Mouse (Mus musculus): ENCODE measurements around the gene Lmln. TPM values are rescaled to one million over a fixed set of nuclear protein-coding genes. Genes with fewer than 3 reads are reported as not detected.

The Lmln gene
- 2.7 and 4.0 TPM in 2 replicates for polyA plus RNA-seq (2015; fragmentation: Nextera tagmentation; extraction: Ambion mirVana)

DNA sequence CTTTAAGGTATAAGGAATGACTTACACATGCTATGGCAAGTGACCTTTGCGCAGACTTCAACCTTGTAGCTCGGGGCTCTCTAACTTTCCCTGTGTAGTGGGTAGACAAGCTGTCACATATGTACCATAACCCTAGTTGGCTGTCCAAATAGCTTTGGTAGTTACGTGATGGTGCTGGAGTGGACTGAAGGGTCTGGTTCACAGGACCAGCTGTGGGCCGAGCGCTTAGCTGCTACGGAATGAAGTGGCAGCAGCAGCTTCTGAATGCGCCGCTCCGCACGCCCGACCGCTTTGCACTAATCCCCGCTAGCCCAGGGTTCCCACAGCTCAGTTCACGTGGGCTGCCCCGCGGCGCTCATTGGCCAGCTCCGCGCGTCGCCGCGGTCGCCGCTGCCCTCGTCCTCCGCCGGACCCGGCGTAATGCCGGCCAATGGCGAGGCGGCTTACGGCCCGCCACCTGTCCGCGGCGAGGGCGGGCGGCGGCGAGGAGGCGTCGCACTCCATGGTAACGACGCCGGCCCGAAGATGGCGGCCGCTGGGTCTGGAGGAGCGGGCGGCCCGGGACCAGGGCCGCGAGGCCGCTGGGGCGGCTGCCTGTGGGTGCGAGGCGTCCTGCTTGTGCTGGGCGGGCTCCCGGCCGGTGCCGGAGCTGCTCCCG, at the start of gene Lmln:
Lmln (plus strand) TSS at position 498 of the 658 bp plus-strand sequence.
- Histone ChIP-seq H3K4me2 (ENCODE audit: low read depth, low read length) (peak within 1 kb of the TSS; percentile 89), H3K36me3 (ENCODE audit: control insufficient read depth, insufficient read depth, low read length) (peaks cover 22% of the 10 kb centered on the region), H3K27me3 (ENCODE audit: control insufficient read depth, insufficient read depth, low read depth, low read length) (no peaks in the 10 kb centered on the region), H3K4me1 (replicated peaks; ENCODE audit: control insufficient read depth, insufficient read depth, low read length) (peaks cover 20% of the 10 kb centered on the region), H3K27ac (ENCODE audit: low read length) (peak within 1 kb of the TSS; percentile 85), H3K9me3 (ENCODE audit: control insufficient read depth, low read length) (no peaks in the 10 kb centered on the region), H3K4me3 (ENCODE audit: low read length) (peak within 1 kb of the TSS; percentile 81), H3K9ac (ENCODE audit: low read length) (peak within 1 kb of the TSS; percentile 76)
- under 1% methylated on average over 56 of the region's 64 CpGs for WGBS
- ATAC-seq (ENCODE audit: low read depth) = peak; percentile 98

GRCm38 (mm10) chr16:33013801-33014200, 48.5 kb upstream of the Lmln start:
- no peaks in the 10 kb centered on the region for H3K27me3 ChIP-seq (ENCODE audit: control insufficient read depth, insufficient read depth, low read depth, low read length)
- ATAC-seq (ENCODE audit: low read depth) = no peak
- no peak overlapping the region for H3K9ac ChIP-seq (ENCODE audit: low read length)
- H3K4me3 ChIP-seq (ENCODE audit: low read length) = no peak overlapping the region
- 88% methylated on average over 5 of the region's 5 CpGs for WGBS
- no peaks in the 10 kb centered on the region for H3K9me3 ChIP-seq (ENCODE audit: control insufficient read depth, low read length)
- no peak overlapping the region for H3K27ac ChIP-seq (ENCODE audit: low read length)
- peaks cover 15% of the 10 kb centered on the region for H3K4me1 ChIP-seq (replicated peaks; ENCODE audit: control insufficient read depth, insufficient read depth, low read length)
- peaks cover 20% of the 10 kb centered on the region for H3K36me3 ChIP-seq (ENCODE audit: control insufficient read depth, insufficient read depth, low read length)
- no peak overlapping the region for H3K4me2 ChIP-seq (ENCODE audit: low read depth, low read length)

DNA sequence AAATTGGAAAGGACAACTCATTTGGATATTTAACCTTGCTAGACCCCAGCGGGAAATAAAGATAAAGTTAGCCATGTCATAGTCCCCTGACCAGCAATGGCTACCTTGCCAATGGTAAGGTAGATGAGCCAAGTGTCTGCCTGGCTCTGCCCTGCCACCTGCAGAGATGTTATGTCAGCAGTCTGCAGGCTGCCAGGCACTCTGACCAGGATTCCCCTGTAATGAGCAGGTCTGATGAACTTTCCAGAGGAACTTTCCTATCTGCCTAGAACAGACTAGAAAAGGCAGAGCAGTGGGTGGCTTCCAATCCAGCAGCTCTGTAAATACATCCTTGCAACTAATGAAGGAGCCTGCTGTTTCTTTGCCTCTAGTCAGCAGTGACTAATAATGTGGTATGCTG, 47.4 kb upstream of the Lmln start:
- Histone ChIP-seq H3K4me1 (replicated peaks; ENCODE audit: control insufficient read depth, insufficient read depth, low read length) (peaks cover 15% of the 10 kb centered on the region), H3K27me3 (ENCODE audit: control insufficient read depth, insufficient read depth, low read depth, low read length) (no peaks in the 10 kb centered on the region), H3K4me2 (ENCODE audit: low read depth, low read length) (no peak overlapping the region), H3K9me3 (ENCODE audit: control insufficient read depth, low read length) (no peaks in the 10 kb centered on the region), H3K36me3 (ENCODE audit: control insufficient read depth, insufficient read depth, low read length) (peaks cover 10% of the 10 kb centered on the region), H3K4me3 (ENCODE audit: low read length) (no peak overlapping the region), H3K9ac (ENCODE audit: low read length) (no peak overlapping the region), H3K27ac (ENCODE audit: low read length) (peak overlapping the region; percentile 28)
- WGBS = 89% methylated on average over 1 of the region's 1 CpGs
- peak; percentile 49 for ATAC-seq (ENCODE audit: low read depth)

DNA sequence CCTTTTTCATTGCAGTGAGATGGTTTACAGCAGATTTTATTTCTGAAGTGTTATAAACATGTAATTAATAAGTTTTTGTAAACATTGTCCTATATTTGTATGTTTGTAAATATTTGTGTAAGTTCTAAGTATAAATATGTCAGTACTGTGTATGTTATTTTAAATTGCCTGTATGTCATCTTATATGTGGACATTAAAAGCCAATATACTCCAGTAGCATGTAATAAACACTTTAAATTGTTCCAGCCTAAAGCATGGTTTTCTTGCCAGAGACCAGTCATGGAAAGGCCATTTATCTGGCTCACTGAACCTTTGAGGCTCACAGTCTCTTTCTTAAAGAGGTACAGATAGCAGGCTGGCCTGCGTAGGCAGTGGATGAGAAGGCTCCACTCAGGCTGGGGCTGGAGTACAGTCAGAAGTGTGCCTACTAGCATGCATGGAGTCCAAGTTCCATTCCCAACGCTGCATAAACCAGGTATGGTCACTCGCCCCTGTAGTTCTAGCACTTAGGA, 46.9 kb upstream of the Lmln start:
- no peak overlapping the region for H3K4me3 ChIP-seq (ENCODE audit: low read length)
- H3K4me2 ChIP-seq (ENCODE audit: low read depth, low read length) = no peak overlapping the region
- no peak overlapping the region for H3K27ac ChIP-seq (ENCODE audit: low read length)
- 74% methylated on average over 3 of the region's 3 CpGs for WGBS
- no peaks in the 10 kb centered on the region for H3K27me3 ChIP-seq (ENCODE audit: control insufficient read depth, insufficient read depth, low read depth, low read length)
- peak; percentile 64 for ATAC-seq (ENCODE audit: low read depth)
- peaks cover 10% of the 10 kb centered on the region for H3K36me3 ChIP-seq (ENCODE audit: control insufficient read depth, insufficient read depth, low read length)
- no peaks in the 10 kb centered on the region for H3K9me3 ChIP-seq (ENCODE audit: control insufficient read depth, low read length)
- H3K4me1 ChIP-seq (replicated peaks; ENCODE audit: control insufficient read depth, insufficient read depth, low read length) = peaks cover 15% of the 10 kb centered on the region
- H3K9ac ChIP-seq (ENCODE audit: low read length) = no peak overlapping the region

DNA sequence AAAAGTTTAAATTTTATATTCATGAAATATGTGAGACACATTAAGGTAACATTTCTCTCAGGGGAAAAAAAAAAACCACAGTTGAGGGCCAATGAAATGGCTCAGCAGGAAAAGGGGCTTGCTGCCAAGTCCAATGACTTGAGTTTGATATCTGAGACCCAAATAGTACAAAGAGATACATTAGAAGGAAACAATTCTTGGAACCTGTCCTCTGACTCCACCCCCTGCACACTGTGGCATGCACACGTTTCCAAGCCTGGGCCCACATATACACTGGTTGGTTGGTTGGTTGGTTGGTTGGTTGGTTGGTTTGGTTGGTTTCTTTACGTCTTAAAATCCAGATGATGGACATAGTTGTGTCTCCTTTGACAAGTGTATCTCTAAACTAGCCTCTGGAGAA, 46.3 kb upstream of the Lmln start:
- Histone ChIP-seq H3K9me3 (ENCODE audit: control insufficient read depth, low read length) (no peaks in the 10 kb centered on the region), H3K4me3 (ENCODE audit: low read length) (no peak overlapping the region), H3K4me1 (replicated peaks; ENCODE audit: control insufficient read depth, insufficient read depth, low read length) (peaks cover 17% of the 10 kb centered on the region), H3K27ac (ENCODE audit: low read length) (no peak overlapping the region), H3K9ac (ENCODE audit: low read length) (no peak overlapping the region), H3K4me2 (ENCODE audit: low read depth, low read length) (no peak overlapping the region), H3K36me3 (ENCODE audit: control insufficient read depth, insufficient read depth, low read length) (peaks cover 10% of the 10 kb centered on the region), H3K27me3 (ENCODE audit: control insufficient read depth, insufficient read depth, low read depth, low read length) (no peaks in the 10 kb centered on the region)
- no peak for ATAC-seq (ENCODE audit: low read depth)
- WGBS = 65% methylated on average over 2 of the region's 2 CpGs

DNA sequence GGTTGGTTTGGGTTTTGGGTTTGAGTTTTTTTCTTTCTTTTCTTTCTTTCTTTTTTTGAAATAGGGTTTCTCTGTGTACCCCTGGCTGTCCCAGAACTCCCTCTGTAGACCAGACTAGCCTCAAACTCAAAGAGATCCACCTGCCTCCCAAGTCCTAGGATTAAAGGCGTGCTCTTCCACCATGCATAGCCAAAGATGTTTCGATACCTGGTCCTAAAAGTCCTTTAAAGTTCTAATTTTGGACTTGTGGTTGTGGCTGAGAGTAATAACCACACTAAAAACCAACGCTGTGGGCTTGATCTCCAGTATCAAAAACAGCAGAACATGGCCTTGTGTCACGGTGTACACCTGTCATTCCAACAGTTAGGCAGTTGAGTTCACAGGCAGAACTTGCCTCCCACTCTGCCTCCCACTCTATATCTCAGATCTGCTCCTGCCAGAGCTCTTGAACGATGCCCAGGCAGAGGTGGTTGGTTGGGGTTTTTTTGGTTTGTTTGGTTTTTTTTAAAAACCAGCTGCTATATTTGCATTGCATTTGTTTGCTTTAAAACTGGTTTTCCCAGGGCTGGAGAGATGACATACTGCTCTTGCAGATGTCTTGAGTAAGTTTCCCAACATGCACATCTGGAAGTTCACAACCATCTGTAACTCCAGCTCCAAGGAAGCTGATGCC, 44.5 kb upstream of the Lmln start:
- WGBS = 71% methylated on average over 5 of the region's 5 CpGs
- H3K9ac ChIP-seq (ENCODE audit: low read length) = no peak overlapping the region
- peaks cover 8% of the 10 kb centered on the region; the same call in 1 of the 2 replicates for H3K36me3 ChIP-seq (ENCODE audit: control insufficient read depth, insufficient read depth, low read length)
- H3K4me1 ChIP-seq (replicated peaks; ENCODE audit: control insufficient read depth, insufficient read depth, low read length) = peaks cover 18% of the 10 kb centered on the region
- H3K4me2 ChIP-seq (ENCODE audit: low read depth, low read length) = no peak overlapping the region
- no peaks in the 10 kb centered on the region for H3K27me3 ChIP-seq (ENCODE audit: control insufficient read depth, insufficient read depth, low read depth, low read length)
- H3K27ac ChIP-seq (ENCODE audit: low read length) = 0 out of 2 replicates have a peak overlapping the region, but pooled peaks have one; percentile 16
- 0 out of 2 replicates have a peak, but pooled peaks have one; percentile 15 for ATAC-seq (ENCODE audit: low read depth)
- H3K9me3 ChIP-seq (ENCODE audit: control insufficient read depth, low read length) = no peaks in the 10 kb centered on the region
- no peak overlapping the region for H3K4me3 ChIP-seq (ENCODE audit: low read length)

- Histone ChIP-seq H3K9ac (ENCODE audit: low read length) (no peak overlapping the region), H3K27ac (ENCODE audit: low read length) (no peak overlapping the region), H3K27me3 (ENCODE audit: control insufficient read depth, insufficient read depth, low read depth, low read length) (no peaks in the 10 kb centered on the region), H3K9me3 (ENCODE audit: control insufficient read depth, low read length) (no peaks in the 10 kb centered on the region), H3K4me2 (ENCODE audit: low read depth, low read length) (no peak overlapping the region), H3K36me3 (ENCODE audit: control insufficient read depth, insufficient read depth, low read length) (no peaks in the 10 kb centered on the region), H3K4me1 (replicated peaks; ENCODE audit: control insufficient read depth, insufficient read depth, low read length) (peaks cover 18% of the 10 kb centered on the region), H3K4me3 (ENCODE audit: low read length) (no peak overlapping the region)
- ATAC-seq (ENCODE audit: low read depth) = no peak
- whole genome bisulfite sequencing = 65% methylated on average over 21 of the region's 21 CpGs
Measured at GRCm38 (mm10) chr16:33019117-33019770, 43.1 kb upstream of the Lmln start.

- Histone ChIP-seq H3K27ac (ENCODE audit: low read length) (no peak overlapping the region), H3K4me2 (ENCODE audit: low read depth, low read length) (no peak overlapping the region), H3K9me3 (ENCODE audit: control insufficient read depth, low read length) (no peaks in the 10 kb centered on the region), H3K9ac (ENCODE audit: low read length) (no peak overlapping the region), H3K36me3 (ENCODE audit: control insufficient read depth, insufficient read depth, low read length) (no peaks in the 10 kb centered on the region), H3K27me3 (ENCODE audit: control insufficient read depth, insufficient read depth, low read depth, low read length) (no peaks in the 10 kb centered on the region), H3K4me3 (ENCODE audit: low read length) (no peak overlapping the region), H3K4me1 (replicated peaks; ENCODE audit: control insufficient read depth, insufficient read depth, low read length) (peaks cover 12% of the 10 kb centered on the region)
- ATAC-seq (ENCODE audit: low read depth) = peak; percentile 32
- WGBS = 37% methylated on average over 3 of the region's 3 CpGs
Measured at GRCm38 (mm10) chr16:33021381-33021780, 40.9 kb upstream of the Lmln start.

DNA sequence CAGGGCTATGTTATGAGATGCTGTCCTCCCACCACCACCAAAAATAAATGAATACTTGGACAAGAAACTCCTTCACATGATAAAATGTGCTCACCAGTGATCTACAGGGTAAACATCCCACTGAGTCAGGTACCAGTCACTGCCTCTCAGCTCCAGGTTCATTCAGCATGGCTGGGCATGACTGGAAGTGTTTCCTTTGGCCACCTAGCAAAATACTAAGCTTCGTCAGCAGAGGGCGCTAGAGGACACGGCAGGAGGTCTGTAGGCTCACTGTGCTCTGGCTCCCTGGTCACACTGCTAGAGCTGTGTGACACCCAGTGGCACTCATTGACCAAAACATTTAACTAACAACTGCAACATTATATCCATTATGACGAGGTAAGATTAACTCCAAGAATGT, 38.6 kb upstream of the Lmln start:
- Histone ChIP-seq H3K36me3 (ENCODE audit: control insufficient read depth, insufficient read depth, low read length) (no peaks in the 10 kb centered on the region), H3K27ac (ENCODE audit: low read length) (no peak overlapping the region), H3K4me2 (ENCODE audit: low read depth, low read length) (no peak overlapping the region), H3K27me3 (ENCODE audit: control insufficient read depth, insufficient read depth, low read depth, low read length) (no peaks in the 10 kb centered on the region), H3K9me3 (ENCODE audit: control insufficient read depth, low read length) (no peaks in the 10 kb centered on the region), H3K4me3 (ENCODE audit: low read length) (no peak overlapping the region), H3K4me1 (replicated peaks; ENCODE audit: control insufficient read depth, insufficient read depth, low read length) (0 out of 2 replicates have a peak, but pooled peaks cover 3% of the 10 kb centered on the region), H3K9ac (ENCODE audit: low read length) (no peak overlapping the region)
- ATAC-seq (ENCODE audit: low read depth) = peak; percentile 63
- 5% methylated on average over 4 of the region's 4 CpGs for WGBS
